Mouse (Mus musculus) hindbrain, embryonic 13.5 days (tissue): ENCODE results near the gene Mrps5. TPM values are rescaled to one million over a fixed set of nuclear protein-coding genes. Genes with fewer than 3 reads are reported as not detected.

ENCODE experiments used
- ATAC-seq: fragments of 200-750 bp; cut with Nextera tagmentation; 2 replicates; pipeline ENCODE4 v1.8.0; 2017; ENCODE audit warnings: moderate TSS enrichment; ENCODE audit not compliant: low FRiP score
- H3K27ac ChIP-seq: fragments of 300-500 bp; sonication (generic); 2 replicates; pipeline ENCODE4 v1.5.1; 2015; ENCODE audit warnings: inconsistent platforms, mild to moderate bottlenecking, moderate library complexity
- H3K27me3 ChIP-seq: fragments of 300-500 bp; sonication (generic); 2 replicates; pipeline ENCODE4 v1.6.1; 2015; ENCODE audit warnings: mild to moderate bottlenecking, inconsistent platforms
- H3K36me3 ChIP-seq: fragments of 300-500 bp; sonication (generic); 2 replicates; pipeline ENCODE4 v1.6.1; 2015; ENCODE audit warnings: mild to moderate bottlenecking, inconsistent platforms
- H3K4me1 ChIP-seq: fragments of 300-500 bp; sonication (generic); replicated peaks from 2 replicates; pipeline ENCODE4 v1.6.1; 2015; ENCODE audit warnings: inconsistent platforms
- H3K4me2 ChIP-seq: fragments of 300-500 bp; sonication (generic); 2 replicates; pipeline ENCODE4 v1.6.1; 2015; ENCODE audit warnings: inconsistent platforms, mild to moderate bottlenecking, moderate library complexity
- H3K4me3 ChIP-seq: fragments of 300-500 bp; sonication (generic); 2 replicates; pipeline ENCODE4 v1.5.1; 2015; ENCODE audit warnings: mild to moderate bottlenecking, inconsistent platforms
- H3K9ac ChIP-seq: fragments of 300-500 bp; sonication (generic); 2 replicates; pipeline ENCODE4 v1.6.1; 2015; ENCODE audit warnings: mild to moderate bottlenecking, inconsistent platforms
- H3K9me3 ChIP-seq: fragments of 300-500 bp; sonication (generic); 2 replicates; pipeline ENCODE4 v1.6.1; 2016; ENCODE audit warnings: inconsistent platforms
- WGBS: fragments of 180-500 bp; shearing (Covaris S2); methylation state at CpG from one replicate; pipeline ENCODE4 v1.1.7; 2015; 5-methylcytosine and 5-hydroxymethylcytosine counted together
- polyA plus RNA-seq: library from polyadenylated mRNA; unstranded; fragments of >200 nt; fragmentation: Nextera tagmentation; extraction: Ambion mirVana; gene quantifications from 2 replicates; pipeline ENCODE4 v1.2.1, GENCODE M21; 2015

Gene Mrps5
- 152 and 158 TPM in 2 replicates for polyA plus RNA-seq

DNA sequence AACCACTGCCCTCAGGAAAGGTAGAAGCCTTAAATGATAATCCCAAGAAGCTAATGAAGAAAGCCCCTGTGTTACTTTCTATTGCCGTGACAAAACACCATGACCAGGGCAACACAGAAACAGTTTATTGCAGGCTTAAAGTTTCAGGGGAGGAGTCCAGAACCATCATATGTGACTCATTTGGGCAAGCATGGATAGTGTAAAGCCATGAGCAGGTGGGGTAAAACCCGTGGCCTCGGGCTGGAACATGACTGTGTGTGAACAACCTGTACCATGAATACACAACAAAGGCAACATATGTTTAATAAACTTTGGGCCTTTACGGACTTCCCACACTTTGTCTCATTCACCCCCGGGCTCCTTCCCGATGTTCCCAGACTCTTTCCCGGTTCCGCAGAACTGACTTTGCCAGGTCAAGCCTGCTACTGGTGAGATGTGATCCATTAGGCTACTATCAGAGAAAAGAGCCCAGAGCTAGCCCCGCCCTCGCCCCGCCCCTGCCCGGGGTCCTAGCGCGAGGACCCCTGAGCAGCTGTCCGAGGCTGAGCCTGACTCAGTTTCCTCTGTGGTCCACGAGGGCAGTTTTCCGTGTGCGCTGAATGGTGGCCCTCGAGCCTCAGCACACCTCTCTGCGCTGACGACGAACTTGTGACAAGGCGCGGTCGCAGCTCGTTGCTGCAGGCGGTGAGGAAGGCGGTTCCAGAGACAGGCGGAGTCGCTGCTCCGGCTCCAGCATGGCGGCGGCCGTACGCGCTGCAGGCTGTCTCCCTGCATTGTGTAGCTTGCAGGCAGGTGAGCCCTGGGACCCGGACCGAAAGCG lies at the start of gene Mrps5, which contains the start of gene Zfp661:
Mrps5 (plus strand) TSS at position 529 of the 820 bp plus-strand sequence.
Zfp661 (minus strand) TSS at position 401 of the 820 bp plus-strand sequence.
- no peaks in the 10 kb centered on the region for H3K27me3 ChIP-seq
- H3K9me3 ChIP-seq, result no peaks in the 10 kb centered on the region
- peak within 1 kb of the TSS; percentile 79 for H3K4me3 ChIP-seq
- peak; percentile 86 for ATAC-seq
- H3K27ac ChIP-seq, result peak within 1 kb of the TSS; percentile 90
- H3K9ac ChIP-seq, result peak within 1 kb of the TSS; percentile 84
- peaks cover 15% of the 10 kb centered on the region for H3K36me3 ChIP-seq
- H3K4me1 ChIP-seq, result peaks cover 46% of the 10 kb centered on the region
- WGBS, result 5% methylated on average over 39 of the region's 39 CpGs
- H3K4me2 ChIP-seq, result peak within 1 kb of the TSS; percentile 84

DNA sequence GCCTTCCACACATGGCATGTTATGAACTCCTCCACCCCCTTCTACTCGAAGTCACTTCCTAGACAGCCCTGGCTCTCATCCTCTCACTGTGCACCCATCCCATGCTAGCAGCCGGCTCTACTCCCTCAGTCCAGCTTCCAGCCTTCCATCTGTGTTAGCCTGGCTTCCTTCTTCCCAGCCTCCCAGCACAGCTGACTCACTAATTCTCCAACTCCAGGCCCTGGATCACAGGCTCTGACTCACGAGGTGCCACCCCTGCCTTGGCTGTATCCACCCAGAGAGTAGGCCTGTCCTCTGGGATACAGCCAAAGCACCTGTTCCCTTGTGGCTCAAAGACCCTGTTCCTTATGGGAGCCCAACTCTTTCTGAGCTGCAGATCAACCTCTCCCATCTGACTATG lies 49.5 kb upstream of the Mrps5 start:
- H3K27me3 ChIP-seq, result peaks cover 75% of the 10 kb centered on the region
- no peaks in the 10 kb centered on the region for H3K36me3 ChIP-seq
- ATAC-seq, result no peak
- WGBS, result 72% methylated on average over 3 of the region's 3 CpGs
- H3K4me3 ChIP-seq, result no peak overlapping the region
- no peak overlapping the region for H3K4me2 ChIP-seq
- H3K9me3 ChIP-seq, result no peaks in the 10 kb centered on the region
- H3K9ac ChIP-seq, result no peak overlapping the region
- H3K4me1 ChIP-seq, result peaks cover 7% of the 10 kb centered on the region; the same call in 1 of the 2 replicates
- no peak overlapping the region for H3K27ac ChIP-seq

DNA sequence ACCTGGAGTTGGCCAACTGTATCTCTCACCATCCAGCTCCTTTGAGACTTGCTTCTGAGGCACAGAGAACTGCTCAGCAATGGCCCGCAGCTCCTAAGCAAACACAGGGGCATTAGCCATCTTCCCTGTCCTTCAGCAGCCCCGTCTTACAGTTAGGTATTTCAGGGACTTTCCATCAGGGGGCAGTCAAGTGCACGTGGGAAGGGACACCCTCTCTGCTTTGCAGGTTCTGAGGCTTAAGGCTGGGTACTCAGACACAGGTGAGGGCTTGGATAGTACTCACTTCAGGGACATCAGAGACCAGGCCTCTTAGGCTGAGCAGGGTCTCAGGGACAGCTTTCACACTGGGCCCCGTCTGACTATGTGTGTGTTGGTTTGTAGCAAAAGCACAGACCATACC lies 47.5 kb upstream of the Mrps5 start:
- Histone ChIP-seq H3K4me3 (no peak overlapping the region), H3K9me3 (no peaks in the 10 kb centered on the region), H3K27me3 (peaks cover 82% of the 10 kb centered on the region), H3K27ac (no peak overlapping the region), H3K36me3 (no peaks in the 10 kb centered on the region), H3K4me2 (no peak overlapping the region), H3K9ac (no peak overlapping the region), H3K4me1 (peaks cover 7% of the 10 kb centered on the region; the same call in 1 of the 2 replicates)
- ATAC-seq, result no peak
- 34% methylated on average over 4 of the region's 4 CpGs for WGBS

DNA sequence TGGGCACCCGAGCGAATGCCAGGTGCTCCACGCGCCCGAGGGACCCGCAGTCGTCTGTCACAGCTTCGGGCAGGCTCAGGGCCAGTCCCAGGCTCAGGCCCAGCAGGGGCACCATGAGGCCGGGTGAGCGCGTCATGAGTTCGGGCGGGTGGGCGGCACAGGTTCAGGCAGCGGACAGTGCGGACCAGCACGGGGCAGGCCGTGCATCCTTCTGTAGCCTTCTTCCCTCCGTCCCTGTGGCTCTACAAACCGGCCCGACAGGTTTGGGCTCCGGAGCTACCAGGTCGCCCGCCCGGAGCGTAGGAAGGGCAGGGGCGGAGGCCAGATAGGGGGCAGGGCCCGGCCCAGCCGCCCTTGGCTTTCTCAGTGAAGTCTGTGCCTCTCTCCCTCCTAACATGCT lies 45.8 kb upstream of the Mrps5 start, which contains the start of gene Prom2:
Prom2 (minus strand) TSS at position 283 of the 400 bp plus-strand sequence.
- Histone ChIP-seq H3K9ac (peak within 1 kb of the TSS; percentile 44; the same call in 1 of the 2 replicates), H3K27ac (no peak within 1 kb of the TSS), H3K9me3 (no peaks in the 10 kb centered on the region), H3K27me3 (peaks cover 79% of the 10 kb centered on the region), H3K4me3 (peak within 1 kb of the TSS; percentile 21; the same call in 1 of the 2 replicates), H3K4me1 (peaks cover 7% of the 10 kb centered on the region; the same call in 1 of the 2 replicates), H3K36me3 (no peaks in the 10 kb centered on the region), H3K4me2 (peak within 1 kb of the TSS; percentile 41)
- 3% methylated on average over 29 of the region's 29 CpGs for whole genome bisulfite sequencing
- no peak for ATAC-seq

DNA sequence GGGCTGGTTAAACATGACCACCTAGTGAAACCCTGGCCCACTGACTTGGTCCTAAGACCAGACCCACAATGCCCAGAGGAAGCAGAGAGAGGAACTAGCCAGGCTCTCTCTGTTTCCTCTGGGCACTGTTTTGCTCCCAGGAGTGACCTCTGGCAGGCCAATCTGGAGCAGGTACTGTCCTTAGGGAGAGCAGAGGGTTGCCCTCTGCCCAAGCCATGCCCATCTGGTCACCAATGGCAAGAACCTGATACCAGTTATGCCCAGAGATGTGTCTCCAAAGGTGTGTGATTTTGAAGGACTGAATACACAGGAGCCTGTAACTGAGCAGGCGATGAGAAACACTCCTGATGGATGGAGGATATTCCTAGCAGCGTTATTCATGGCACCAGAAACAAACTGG lies 45.3 kb upstream of the Mrps5 start:
- no peak overlapping the region for H3K9ac ChIP-seq
- no peak overlapping the region for H3K4me3 ChIP-seq
- H3K27me3 ChIP-seq, result peaks cover 74% of the 10 kb centered on the region
- H3K27ac ChIP-seq, result no peak overlapping the region
- no peak for ATAC-seq
- H3K4me1 ChIP-seq, result peaks cover 7% of the 10 kb centered on the region; the same call in 1 of the 2 replicates
- WGBS, result 82% methylated on average over 2 of the region's 2 CpGs
- H3K36me3 ChIP-seq, result no peaks in the 10 kb centered on the region
- no peak overlapping the region for H3K4me2 ChIP-seq
- H3K9me3 ChIP-seq, result no peaks in the 10 kb centered on the region

DNA sequence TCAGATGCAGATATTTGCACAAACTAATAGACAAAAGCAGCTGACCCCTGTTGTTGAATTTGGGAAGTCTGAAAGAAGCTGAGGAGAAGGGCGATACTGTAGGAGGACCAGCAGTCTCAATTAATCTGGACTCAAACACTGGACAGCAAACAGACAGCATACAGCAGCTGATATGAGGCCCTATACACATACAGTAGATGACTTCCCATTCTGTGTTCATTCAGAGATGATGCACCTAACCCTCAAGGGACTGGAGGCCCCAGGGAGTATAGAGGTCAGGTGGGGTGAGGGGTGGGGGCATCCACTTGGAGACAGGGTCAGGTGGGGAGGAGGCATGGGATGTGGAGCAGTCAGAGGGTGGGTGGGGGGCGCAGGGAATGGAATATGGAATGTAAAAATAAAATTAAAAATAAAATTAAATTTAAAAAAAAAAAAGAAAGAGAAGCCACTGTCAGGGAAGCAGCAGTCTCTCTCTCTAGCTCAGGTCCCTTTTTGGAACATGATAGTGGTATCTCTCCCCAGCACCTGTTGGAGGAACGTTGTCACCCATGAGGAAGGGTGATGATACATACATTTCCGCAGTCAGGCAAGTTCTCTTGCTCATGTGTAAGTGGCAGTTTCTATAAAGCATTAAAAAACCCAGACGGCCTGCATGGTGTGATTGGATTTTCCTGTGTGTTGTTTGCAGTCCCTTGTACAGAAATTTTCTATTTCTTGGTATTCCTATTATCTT lies 38.5 kb upstream of the Mrps5 start:
- no peaks in the 10 kb centered on the region for H3K36me3 ChIP-seq
- no peak for ATAC-seq
- 78% methylated on average over 5 of the region's 5 CpGs for WGBS

DNA sequence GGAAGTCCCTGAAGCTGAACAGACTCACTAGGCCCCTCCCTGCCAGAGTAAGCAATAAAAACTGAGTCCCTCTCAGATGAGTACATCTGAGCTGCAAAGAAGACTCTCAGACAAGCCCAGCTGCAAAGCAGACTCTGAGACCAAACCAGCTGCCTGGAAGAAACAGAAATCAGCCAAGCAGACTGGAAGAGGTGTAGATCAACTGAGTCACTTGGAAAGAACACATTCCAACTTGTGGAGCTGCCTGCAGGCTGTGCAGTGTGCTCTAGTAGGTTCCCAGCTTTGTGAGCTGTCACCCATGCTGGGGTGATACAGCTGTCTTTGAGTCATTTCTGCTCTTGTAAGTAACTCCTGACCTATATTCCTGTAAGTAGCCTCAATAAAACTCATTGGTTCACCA lies 37.3 kb upstream of the Mrps5 start:
- H3K27ac ChIP-seq, result no peak overlapping the region
- no peak overlapping the region for H3K4me2 ChIP-seq
- no peaks in the 10 kb centered on the region for H3K9me3 ChIP-seq
- H3K36me3 ChIP-seq, result no peaks in the 10 kb centered on the region
- H3K9ac ChIP-seq, result no peak overlapping the region
- no peak overlapping the region for H3K4me3 ChIP-seq
- H3K27me3 ChIP-seq, result peaks cover 14% of the 10 kb centered on the region; the same call in 1 of the 2 replicates
- no peaks in the 10 kb centered on the region for H3K4me1 ChIP-seq
- ATAC-seq, result no peak

More for the DNA sequence above, 38.5 kb upstream of the Mrps5 start:
- H3K4me1 ChIP-seq, result no peaks in the 10 kb centered on the region
- H3K4me2 ChIP-seq, result no peak overlapping the region
- no peak overlapping the region for H3K4me3 ChIP-seq
- H3K9ac ChIP-seq, result no peak overlapping the region
- H3K27ac ChIP-seq, result no peak overlapping the region
- peaks cover 15% of the 10 kb centered on the region; the same call in 1 of the 2 replicates for H3K27me3 ChIP-seq
- H3K9me3 ChIP-seq, result no peaks in the 10 kb centered on the region

DNA sequence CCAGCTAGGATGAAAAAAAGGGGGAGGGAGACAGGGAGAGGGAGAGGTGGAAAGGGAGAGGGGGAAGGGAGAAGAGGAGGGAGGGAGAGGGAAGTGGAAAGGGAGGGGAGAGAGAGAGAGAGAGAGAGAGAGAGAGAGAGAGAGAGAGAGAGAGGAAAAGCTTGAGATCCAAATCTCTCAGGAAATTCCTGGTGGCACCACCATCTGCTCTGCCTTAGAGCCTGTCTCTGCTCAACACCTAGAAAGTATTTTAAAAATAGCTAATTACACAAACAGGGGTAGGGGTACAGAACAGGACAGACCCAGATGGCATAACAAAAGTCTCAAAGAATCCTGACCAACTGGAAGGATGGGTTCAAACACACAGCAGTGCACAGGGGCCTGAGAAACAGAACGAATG lies 36.6 kb upstream of the Mrps5 start:
- WGBS, result 74% methylated on average over 1 of the region's 1 CpGs
- H3K27me3 ChIP-seq, result peaks cover 14% of the 10 kb centered on the region; the same call in 1 of the 2 replicates
- H3K4me1 ChIP-seq, result no peaks in the 10 kb centered on the region
- no peak overlapping the region for H3K9ac ChIP-seq
- H3K4me2 ChIP-seq, result no peak overlapping the region
- no peak for ATAC-seq
- H3K27ac ChIP-seq, result no peak overlapping the region
- no peaks in the 10 kb centered on the region for H3K36me3 ChIP-seq
- no peak overlapping the region for H3K4me3 ChIP-seq
- H3K9me3 ChIP-seq, result no peaks in the 10 kb centered on the region

DNA sequence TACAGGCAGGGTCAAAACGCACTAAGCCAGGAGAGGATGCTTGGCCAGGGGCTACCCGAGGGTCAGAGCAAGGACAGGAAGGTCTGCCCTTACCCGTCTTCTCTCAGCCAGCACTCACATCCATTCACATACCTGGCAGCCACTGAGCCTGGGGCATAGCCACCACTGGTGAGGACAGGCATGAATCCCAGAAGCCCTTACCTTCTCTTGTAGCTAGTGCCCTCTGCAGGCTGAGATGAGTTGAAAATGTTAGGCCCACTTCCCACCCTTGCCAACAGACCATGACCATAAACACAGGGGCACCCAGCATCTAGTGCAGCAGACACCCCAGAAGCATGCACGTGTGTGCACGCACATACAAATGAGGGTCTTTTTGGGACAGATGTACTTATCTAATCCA lies 35.9 kb upstream of the Mrps5 start:
- WGBS, result 63% methylated on average over 5 of the region's 5 CpGs
- Histone ChIP-seq H3K27ac (no peak overlapping the region), H3K27me3 (peaks cover 8% of the 10 kb centered on the region; the same call in 1 of the 2 replicates), H3K9ac (no peak overlapping the region), H3K4me2 (no peak overlapping the region), H3K4me3 (no peak overlapping the region), H3K36me3 (no peaks in the 10 kb centered on the region), H3K4me1 (no peaks in the 10 kb centered on the region), H3K9me3 (no peaks in the 10 kb centered on the region)
- no peak for ATAC-seq

DNA sequence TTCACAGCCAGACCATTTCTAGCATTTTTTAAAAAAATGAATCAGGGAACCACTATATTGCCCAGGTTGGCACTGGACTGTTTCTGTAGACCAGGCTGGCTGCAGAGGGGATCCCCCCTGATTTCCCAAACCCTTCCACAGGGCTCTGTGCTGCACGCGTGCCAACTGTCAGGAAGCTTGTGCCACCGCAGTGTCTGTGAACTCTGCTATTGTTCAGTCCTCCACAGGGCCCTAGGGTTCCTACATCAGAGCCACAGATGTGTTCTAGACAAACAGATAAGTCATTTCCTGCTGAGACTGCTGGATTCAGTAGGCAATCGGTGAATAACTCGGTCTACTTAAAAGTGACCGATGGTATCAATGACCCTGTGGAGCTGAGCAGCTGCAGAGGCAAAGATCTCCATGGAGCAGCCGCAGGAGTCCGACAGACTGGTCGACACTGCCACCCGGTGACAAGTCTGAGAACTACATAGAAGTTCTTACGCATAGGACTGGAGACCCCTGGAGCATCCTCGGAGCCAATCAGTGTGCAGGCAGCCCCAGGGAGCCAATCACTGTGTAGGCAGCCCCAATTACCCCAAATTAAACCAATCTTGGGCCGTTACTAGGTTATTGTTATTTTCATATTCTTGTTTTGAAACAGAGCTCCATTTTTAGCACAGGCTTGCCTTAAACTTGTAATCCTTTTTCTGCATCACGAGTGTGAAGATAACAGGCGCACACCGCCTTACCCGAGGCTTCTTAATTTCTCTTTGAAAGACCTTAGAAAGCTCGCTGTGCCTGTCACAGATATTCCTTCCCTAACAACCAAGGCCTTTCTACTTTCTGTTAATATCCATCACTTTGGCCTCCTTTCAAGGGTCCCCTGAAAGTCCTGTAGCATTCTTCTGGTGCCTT lies 27.7 kb upstream of the Mrps5 start:
- 9% methylated on average over 18 of the region's 18 CpGs for WGBS
- Histone ChIP-seq H3K27ac (no peak overlapping the region), H3K4me2 (peak overlapping the region; percentile 50), H3K9ac (peak overlapping the region; percentile 51; the same call in 1 of the 2 replicates), H3K9me3 (no peaks in the 10 kb centered on the region), H3K36me3 (no peaks in the 10 kb centered on the region), H3K4me1 (peaks cover 7% of the 10 kb centered on the region; the same call in 1 of the 2 replicates), H3K27me3 (peaks cover 41% of the 10 kb centered on the region), H3K4me3 (peak overlapping the region; percentile 36)
- ATAC-seq, result peak; percentile 99

DNA sequence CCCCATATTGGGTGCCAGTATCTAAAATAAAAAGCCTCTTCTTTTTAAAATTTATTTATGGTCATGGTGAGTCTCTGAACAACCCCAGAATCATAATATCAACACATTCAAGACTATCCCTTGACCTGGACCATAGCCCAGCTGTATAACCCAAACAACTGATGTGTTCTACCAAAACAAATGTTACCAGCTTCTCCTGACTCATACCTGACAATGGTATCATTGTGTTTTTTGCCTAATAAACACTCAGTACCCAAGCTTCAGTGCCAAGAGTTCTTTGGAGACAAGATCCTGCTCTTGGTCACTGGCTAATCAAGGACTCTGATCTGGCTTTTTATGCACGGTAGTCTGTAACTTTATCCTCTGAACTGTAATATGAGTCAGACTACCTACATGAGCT lies 13.7 kb upstream of the Mrps5 start:
- no peak overlapping the region for H3K4me3 ChIP-seq
- no peaks in the 10 kb centered on the region for H3K27me3 ChIP-seq
- H3K9ac ChIP-seq, result no peak overlapping the region
- no peak overlapping the region for H3K27ac ChIP-seq
- WGBS, result 76% methylated on average over 1 of the region's 1 CpGs
- ATAC-seq, result no peak
- H3K36me3 ChIP-seq, result peaks cover 31% of the 10 kb centered on the region
- H3K9me3 ChIP-seq, result 0 out of 2 replicates have a peak, but pooled peaks cover 9% of the 10 kb centered on the region
- no peak overlapping the region for H3K4me2 ChIP-seq
- H3K4me1 ChIP-seq, result no peaks in the 10 kb centered on the region
